Mouse (Mus musculus): ENCODE results near the gene Trpm2.
"Not testable (repeated sequence)": the region's sequence is repeated elsewhere in the genome, so short reads cannot be mapped to it uniquely, and the experiment has no call there.

- not testable (repeated sequence) for TF ChIP-seq CTCF (IDR thresholded peaks at IDR 0.05; ENCODE audit: borderline replicate concordance, control insufficient read depth, extremely low read depth, insufficient read depth, low read length, poor library complexity); POLR2A (IDR thresholded peaks at IDR 0.05; ENCODE audit: control insufficient read depth, extremely low read depth, insufficient read depth, low read length, poor library complexity)
Measured at GRCm38 (mm10) chr10:77950468-77950867, 19.9 kb downstream of the Trpm2 start.

Measured in thymus, adult 2 months (tissue).